ENCODE assay signal across 8 mouse cellular contexts in the genomic region with DNA sequence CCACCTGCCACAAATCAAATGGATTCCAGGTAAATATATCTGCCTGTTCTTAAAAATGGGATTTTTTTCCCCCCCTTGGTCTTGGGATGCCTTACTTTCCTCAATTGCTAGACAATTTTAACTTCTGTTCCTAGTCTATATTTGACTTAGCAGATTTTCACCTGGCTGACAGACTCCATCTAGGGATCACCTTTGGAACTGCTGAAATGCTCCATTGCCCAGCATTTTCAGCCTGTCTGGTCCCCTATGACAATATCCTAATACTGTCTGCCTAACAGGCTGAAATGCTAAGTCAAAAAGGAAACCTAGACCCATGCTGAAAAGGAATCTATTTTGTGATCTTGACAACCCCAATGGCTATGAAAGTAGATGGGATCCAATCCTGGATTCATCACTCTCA.
A peak's percentile ranks its signal among the peaks of the same experiment; 100 is the strongest.
DNase-seq lines count a peak whose midpoint lies in the region; ATAC-seq lines count a peak whose summit lies in the region.

No protein-coding gene starts in this region.

- ATAC-seq in frontal cortex, adult (ENCODE audit: low TSS enrichment): peak; percentile 59; the same call in 1 of the 2 replicates

- no peak for DNase-seq in frontal cortex, postnatal 10 days (ENCODE audit: low spot score in 2 of 2)
- peak; percentile 25 for DNase-seq in right cerebral cortex, adult 18-20 months
- no peak for DNase-seq in right cerebral cortex, postnatal 10 days (ENCODE audit: low spot score in 2 of 2)
- peak; percentile 40 for DNase-seq in embryo, embryonic 10.5 days (ENCODE audit: low spot score)
- DNase-seq in kidney, postnatal 14 days: peak; percentile 51
- no peak for DNase-seq in right cerebral cortex, postnatal 4 days
- DNase-seq in testis, postnatal 10 days (ENCODE audit: low spot score): no peak

Comparison
In these comparisons a context has a peak if more than half of its experiments do, and no peak if none do; other contexts are left out.
1. DNase-seq: peak in right cerebral cortex, adult 18-20 months (single experiment), embryo, embryonic 10.5 days (single experiment) and kidney, postnatal 14 days (single experiment); none in frontal cortex, postnatal 10 days (0 of 2), right cerebral cortex, postnatal 10 days (0 of 2), right cerebral cortex, postnatal 4 days (single experiment) and testis, postnatal 10 days (single experiment).